Mouse (Mus musculus) lung, postnatal 0 days (tissue): ENCODE results near the gene Zkscan3. TPM values are rescaled to one million over a fixed set of nuclear protein-coding genes. Genes with fewer than 3 reads are reported as not detected.

Source experiments
- ATAC-seq: fragments of 200-750 bp; cut with Nextera tagmentation; 2 replicates; pipeline ENCODE4 v1.8.0; 2017; ENCODE audit warnings: moderate library complexity
- DNase-seq: peaks from one replicate; pipeline ENCODE4 v3.0.0-alpha.2; 2016; ENCODE audit warnings: low spot score
- H3K27ac ChIP-seq: fragments of 300-500 bp; sonication (generic); 2 replicates; pipeline ENCODE4 v1.5.1; 2014; ENCODE audit warnings: antibody characterized with exemption, mild to moderate bottlenecking, low read length, mixed read lengths
- H3K27me3 ChIP-seq: fragments of 300-500 bp; sonication (generic); replicated peaks from 2 replicates; pipeline ENCODE4 v1.6.1; 2014; ENCODE audit warnings: low read length, mixed read lengths; ENCODE audit not compliant: insufficient read depth
- H3K36me3 ChIP-seq: fragments of 300-500 bp; sonication (generic); 2 replicates; pipeline ENCODE4 v1.6.1; 2014; ENCODE audit warnings: low read length, mixed read lengths; ENCODE audit not compliant: insufficient read depth
- H3K4me1 ChIP-seq: fragments of 300-500 bp; sonication (generic); 2 replicates; pipeline ENCODE4 v1.6.1; 2014; ENCODE audit warnings: antibody characterized with exemption, low read depth, low read length, mixed read lengths; ENCODE audit not compliant: insufficient read depth
- H3K4me2 ChIP-seq: fragments of 300-500 bp; sonication (generic); replicated peaks from 2 replicates; pipeline ENCODE4 v1.6.1; 2014; ENCODE audit warnings: low read depth, mild to moderate bottlenecking, low read length, moderate library complexity, mixed read lengths
- H3K4me3 ChIP-seq: fragments of 300-500 bp; sonication (generic); 2 replicates; pipeline ENCODE4 v1.5.1; 2014; ENCODE audit warnings: low read depth, low read length
- H3K9ac ChIP-seq: fragments of 300-500 bp; sonication (generic); replicated peaks from 2 replicates; pipeline ENCODE4 v1.6.1; 2014; ENCODE audit warnings: low read depth, mild to moderate bottlenecking
- H3K9me3 ChIP-seq: fragments of 300-500 bp; sonication (generic); 2 replicates; pipeline ENCODE4 v1.6.1; 2016; ENCODE audit warnings: low read length, mixed read lengths
- CTCF ChIP-seq: IDR thresholded peaks from 2 replicates; pipeline ENCODE4 v1.5.1; 2016; ENCODE audit warnings: antibody characterized with exemption, mild to moderate bottlenecking
- EP300 ChIP-seq: IDR thresholded peaks from 2 replicates; pipeline ENCODE4 v1.6.1; 2016; ENCODE audit warnings: antibody characterized with exemption, mild to moderate bottlenecking, control low read depth
- WGBS: fragments of 180-500 bp; shearing (Covaris S2); extraction: QIAGEN DNeasy Blood & Tissue Kit; methylation state at CpG from one replicate; pipeline ENCODE4 v1.1.7; 2014; 5-methylcytosine and 5-hydroxymethylcytosine counted together
- polyA plus RNA-seq: library from polyadenylated mRNA; unstranded; fragments of >200 nt; fragmentation: Nextera tagmentation; extraction: Ambion mirVana; gene quantifications from 2 replicates; pipeline ENCODE4 v1.2.1, GENCODE M21; 2015

Zkscan3 gene
- polyA plus RNA-seq, 1 experiment from 2014 or later: 46.3 TPM

- no peaks in the 10 kb centered on the region for H3K27me3 ChIP-seq
- 81% methylated on average over 2 of the region's 2 CpGs for WGBS
- no peaks in the 10 kb centered on the region for H3K36me3 ChIP-seq
- H3K4me1 ChIP-seq: no peaks in the 10 kb centered on the region
- no peak for TF ChIP-seq CTCF
- no peak for TF ChIP-seq EP300
- no peak overlapping the region for H3K4me3 ChIP-seq
- H3K4me2 ChIP-seq: no peak overlapping the region
- DNase-seq (no peak), ATAC-seq (no peak)
- H3K27ac ChIP-seq: no peak overlapping the region
- no peak overlapping the region for H3K9ac ChIP-seq
- H3K9me3 ChIP-seq: no peaks in the 10 kb centered on the region
Measured at GRCm38 (mm10) chr13:21377773-21378172, 24.8 kb downstream of the Zkscan3 start.

GRCm38 (mm10) chr13:21372700-21373099 lies 29.9 kb downstream of the Zkscan3 start:
- Histone ChIP-seq H3K4me2 (no peak overlapping the region), H3K27me3 (no peaks in the 10 kb centered on the region), H3K4me3 (no peak overlapping the region), H3K27ac (no peak overlapping the region), H3K9me3 (no peaks in the 10 kb centered on the region), H3K36me3 (peaks cover 5% of the 10 kb centered on the region; the same call in 1 of the 2 replicates), H3K9ac (no peak overlapping the region), H3K4me1 (no peaks in the 10 kb centered on the region)
- DNase-seq (no peak), ATAC-seq (no peak)
- WGBS: 82% methylated on average over 2 of the region's 2 CpGs
- TF ChIP-seq EP300: no peak
- no peak for TF ChIP-seq CTCF

GRCm38 (mm10) chr13:21366635-21367034 lies 35.9 kb downstream of the Zkscan3 start:
- H3K4me1 ChIP-seq: no peaks in the 10 kb centered on the region; the same call in 1 of the 2 replicates
- DNase-seq: no peak
- no peak for ATAC-seq
- TF ChIP-seq CTCF (no peak), EP300 (no peak)
- peaks cover 5% of the 10 kb centered on the region; the same call in 1 of the 2 replicates for H3K36me3 ChIP-seq
- H3K9me3 ChIP-seq: no peaks in the 10 kb centered on the region
- no peak overlapping the region for H3K4me2 ChIP-seq
- no peak overlapping the region for H3K9ac ChIP-seq
- H3K27me3 ChIP-seq: no peaks in the 10 kb centered on the region
- 53% methylated on average over 6 of the region's 6 CpGs for WGBS
- no peak overlapping the region for H3K4me3 ChIP-seq
- no peak overlapping the region for H3K27ac ChIP-seq

DNA sequence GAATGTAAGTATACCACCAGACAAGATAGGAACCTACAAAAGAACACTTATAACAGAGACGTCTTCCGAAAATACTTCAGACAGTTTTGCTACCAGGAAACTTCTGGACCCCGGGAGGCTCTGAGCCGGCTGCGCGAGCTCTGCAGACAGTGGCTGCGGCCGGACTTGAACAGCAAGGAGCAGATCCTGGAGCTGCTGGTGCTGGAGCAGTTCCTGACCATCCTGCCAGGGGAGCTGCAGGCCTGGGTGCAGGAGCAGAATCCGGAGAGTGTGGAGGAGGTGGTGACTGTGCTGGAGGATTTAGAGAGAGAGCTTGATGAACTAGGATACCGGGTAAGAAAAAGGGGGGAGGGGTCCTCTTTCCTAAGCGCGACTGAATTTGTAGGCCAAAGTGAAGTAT lies 38.8 kb downstream of the Zkscan3 start:
- H3K36me3 ChIP-seq: no peaks in the 10 kb centered on the region
- H3K9me3 ChIP-seq: no peaks in the 10 kb centered on the region
- 0 out of 2 replicates have a peak overlapping the region, but pooled peaks have one; percentile 2 for H3K9ac ChIP-seq
- no peak overlapping the region for H3K27ac ChIP-seq
- H3K4me3 ChIP-seq: peak overlapping the region; percentile 75; the same call in 1 of the 2 replicates
- no peaks in the 10 kb centered on the region; the same call in 1 of the 2 replicates for H3K4me1 ChIP-seq
- ATAC-seq: no peak
- 59% methylated on average over 12 of the region's 12 CpGs for WGBS
- peak; percentile 9 for DNase-seq
- no peaks in the 10 kb centered on the region for H3K27me3 ChIP-seq
- TF ChIP-seq EP300 (no peak), CTCF (peak; percentile 30)
- peak overlapping the region; percentile 68 for H3K4me2 ChIP-seq

- DNase-seq (peak; percentile 98), ATAC-seq (peak; percentile 100)
- Histone ChIP-seq H3K4me2 (peak within 1 kb of the TSS; percentile 68), H3K27ac (peak within 1 kb of the TSS; percentile 65), H3K4me1 (no peaks in the 10 kb centered on the region; the same call in 1 of the 2 replicates), H3K36me3 (no peaks in the 10 kb centered on the region), H3K9me3 (no peaks in the 10 kb centered on the region), H3K27me3 (no peaks in the 10 kb centered on the region), H3K4me3 (peak within 1 kb of the TSS; percentile 75), H3K9ac (peak within 1 kb of the TSS; percentile 64)
- no peak for TF ChIP-seq CTCF
- TF ChIP-seq EP300: no peak
- WGBS: under 1% methylated on average over 29 of the region's 29 CpGs
Measured at GRCm38 (mm10) chr13:21362621-21363248, 39.8 kb downstream of the Zkscan3 start, which contains the start of gene Zscan12. Zscan12 (plus strand) TSS chr13:21362820.

- Histone ChIP-seq H3K4me2 (no peak overlapping the region), H3K27me3 (no peaks in the 10 kb centered on the region), H3K9ac (no peak overlapping the region), H3K36me3 (no peaks in the 10 kb centered on the region), H3K4me3 (no peak overlapping the region), H3K27ac (no peak overlapping the region), H3K4me1 (no peaks in the 10 kb centered on the region), H3K9me3 (no peaks in the 10 kb centered on the region)
- ATAC-seq (no peak), DNase-seq (no peak)
- TF ChIP-seq EP300 (no peak), CTCF (no peak)
Measured at GRCm38 (mm10) chr13:21350593-21350992, 52.0 kb downstream of the Zkscan3 start.
